Mouse (Mus musculus) brown adipose tissue, adult 24 weeks (tissue): ENCODE measurements around the gene Traip. TPM values are rescaled to one million over a fixed set of nuclear protein-coding genes. Genes with fewer than 3 reads are reported as not detected.

Experiments used
- H3K27ac ChIP-seq: fragments of 200-500 bp; replicated peaks from 2 replicates; pipeline ENCODE4 v1.5.1; 2012; ENCODE audit warnings: low read depth, mild to moderate bottlenecking, low read length
- H3K4me1 ChIP-seq: fragments of 200-500 bp; 2 replicates; pipeline ENCODE4 v1.6.1; 2012; ENCODE audit warnings: low read length, mixed read lengths; ENCODE audit not compliant: control insufficient read depth, insufficient read depth, insufficient read length
- H3K4me3 ChIP-seq: fragments of 200-500 bp; 2 replicates; pipeline ENCODE4 v1.5.1; 2012; ENCODE audit warnings: low read depth, mild to moderate bottlenecking, low read length, moderate library complexity; ENCODE audit not compliant: insufficient read depth
- polyA plus RNA-seq: library from polyadenylated mRNA; stranded (reverse); fragments of >200 nt; gene quantifications from 2 replicates; pipeline ENCODE4 v1.2.4, GENCODE M21; 2012; ENCODE audit not compliant: missing spikeins, insufficient read depth, insufficient read length

Traip gene
- polyA plus RNA-seq, 1 experiment, result not detected

DNA sequence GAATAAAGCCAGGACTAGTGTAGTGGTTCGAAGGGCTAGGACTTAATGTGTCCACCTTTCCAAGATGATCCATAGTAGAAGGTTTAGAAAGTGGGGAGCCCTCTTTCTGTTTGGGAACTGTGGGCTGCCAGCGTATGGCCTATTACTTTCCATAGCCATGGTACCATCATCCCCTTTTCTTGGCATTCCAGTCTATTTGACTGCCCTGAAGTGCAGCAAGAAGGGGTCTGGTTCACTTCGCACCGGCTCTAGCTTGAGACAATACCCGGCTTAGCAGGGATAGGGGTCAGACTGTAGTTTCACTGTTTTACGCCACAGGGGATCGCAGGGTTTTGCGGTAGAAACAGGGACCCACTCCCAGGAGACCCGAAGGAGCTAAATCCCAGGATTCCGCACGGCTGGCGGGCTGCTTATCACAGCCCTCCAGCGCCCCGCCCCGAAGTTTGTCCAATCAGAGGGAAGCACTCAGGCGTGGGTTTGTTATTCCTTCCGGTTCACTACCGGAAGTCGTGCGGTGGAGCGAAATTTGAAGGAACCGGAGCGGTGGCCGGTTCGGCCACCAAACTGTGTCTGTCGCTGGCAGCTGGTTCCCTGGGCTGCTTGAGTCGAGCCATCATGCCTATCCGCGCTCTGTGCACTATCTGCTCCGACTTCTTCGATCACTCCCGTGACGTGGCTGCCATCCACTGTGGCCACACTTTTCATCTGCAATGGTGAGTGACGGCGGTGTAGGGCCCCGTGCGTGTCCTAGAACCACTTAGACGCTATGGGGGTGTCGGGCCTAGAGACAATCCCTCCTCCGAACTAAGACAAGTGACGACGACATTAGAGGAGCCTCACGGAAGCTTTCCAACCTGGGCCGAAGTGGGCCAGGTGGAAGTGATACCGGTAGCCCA lies 772 bp downstream of the Traip start:
- Histone ChIP-seq H3K4me3 (peak overlapping the region; percentile 84), H3K4me1 (no peaks in the 10 kb centered on the region)

DNA sequence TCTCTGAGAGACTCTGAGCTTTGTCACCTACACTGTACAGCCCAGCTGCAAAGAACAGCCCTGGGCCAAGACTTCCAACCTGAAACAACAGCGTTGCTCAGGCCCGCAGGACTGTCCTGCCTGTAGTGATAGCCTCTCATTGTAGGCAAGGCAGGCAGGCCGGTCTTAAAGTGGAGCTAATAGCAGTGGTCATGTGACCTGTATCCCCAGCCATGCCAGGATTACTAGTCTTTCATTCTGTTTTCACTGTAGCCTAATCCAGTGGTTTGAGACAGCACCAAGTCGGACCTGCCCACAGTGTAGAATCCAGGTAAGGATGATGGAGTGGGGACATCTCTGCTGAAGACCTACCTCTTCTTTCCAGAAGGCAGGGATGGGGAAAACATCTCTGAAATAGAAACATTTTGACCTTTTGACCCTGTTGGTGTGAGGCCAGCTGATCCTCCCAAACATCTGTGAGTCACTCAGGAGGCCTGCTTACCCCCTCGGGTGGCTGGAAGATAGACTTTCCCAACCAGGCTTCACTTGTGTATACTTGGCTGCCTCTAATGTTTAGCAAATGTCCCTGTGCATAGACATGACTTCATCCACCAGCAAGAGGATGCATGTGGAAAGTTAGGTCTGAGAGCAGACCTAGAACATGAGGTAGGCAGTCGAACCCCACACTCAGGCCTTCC lies 5.8 kb downstream of the Traip start:
- Histone ChIP-seq H3K4me3 (no peak overlapping the region), H3K4me1 (no peaks in the 10 kb centered on the region)

More for the DNA sequence above, 772 bp downstream of the Traip start:
- peak overlapping the region; percentile 56; the same call in 1 of the 2 replicates for H3K27ac ChIP-seq

DNA sequence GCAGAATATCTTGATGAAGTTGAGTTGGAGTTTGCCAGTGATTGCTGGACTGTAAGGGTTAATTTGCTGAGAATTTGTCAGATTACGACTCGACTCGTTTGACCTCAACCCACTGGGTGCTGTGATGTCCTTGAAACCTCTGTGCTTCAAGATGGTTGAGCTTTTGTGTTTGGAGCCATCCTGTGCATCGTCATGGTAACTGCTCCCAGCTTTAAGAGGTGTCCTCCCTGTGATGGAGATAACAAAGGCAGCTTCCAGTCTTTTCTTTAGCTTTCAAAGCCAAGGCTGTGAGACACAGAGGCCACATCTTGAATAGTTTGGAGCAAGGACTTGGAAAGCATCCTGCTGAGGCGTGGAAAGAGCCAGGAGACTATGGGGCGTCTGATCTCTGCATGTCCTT lies 7.2 kb downstream of the Traip start:
- Histone ChIP-seq H3K27ac (no peak overlapping the region), H3K4me1 (no peaks in the 10 kb centered on the region), H3K4me3 (no peak overlapping the region)

More for the DNA sequence above, 5.8 kb downstream of the Traip start:
- H3K27ac ChIP-seq, result no peak overlapping the region

DNA sequence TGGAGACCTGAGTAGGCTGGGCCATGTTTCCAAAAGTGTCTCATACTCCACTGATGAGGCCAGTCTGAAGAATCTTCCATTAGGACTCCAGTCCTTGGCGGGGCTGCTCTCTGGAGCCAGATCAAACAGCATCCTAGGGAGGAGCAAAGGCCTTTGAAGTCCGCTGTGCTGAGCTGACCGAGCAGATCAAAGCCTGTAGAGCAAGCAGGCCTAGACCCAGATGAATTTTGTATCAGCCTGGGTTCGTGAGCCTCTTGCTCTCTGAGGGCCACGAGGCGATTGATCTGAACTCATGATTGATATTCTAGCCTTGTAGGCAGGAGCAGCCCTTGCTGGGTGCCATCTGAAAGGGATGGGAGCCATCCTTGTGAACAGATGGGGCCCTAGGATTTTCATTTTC lies 10.0 kb downstream of the Traip start:
- Histone ChIP-seq H3K27ac (no peak overlapping the region), H3K4me1 (peaks cover 6% of the 10 kb centered on the region), H3K4me3 (no peak overlapping the region)

DNA sequence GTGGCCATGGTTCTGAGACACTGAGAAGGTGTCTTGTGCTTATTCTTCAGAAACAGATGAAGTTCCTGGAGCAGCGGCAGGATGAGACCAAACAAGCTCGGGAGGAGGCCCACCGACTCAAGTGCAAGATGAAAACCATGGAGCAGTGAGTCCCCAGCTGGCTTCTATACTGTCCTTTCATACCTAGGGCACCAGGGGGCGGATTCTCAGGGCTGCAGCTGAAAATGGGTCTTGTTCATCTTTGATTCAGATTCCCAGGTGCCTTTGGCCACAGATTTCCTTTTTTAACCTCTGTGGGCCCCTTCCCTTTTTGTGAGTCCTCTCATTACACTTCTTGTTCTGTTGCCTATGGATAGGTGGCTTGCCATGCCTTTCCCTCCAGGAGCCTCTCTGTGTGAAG lies 11.0 kb downstream of the Traip start:
- Histone ChIP-seq H3K27ac (no peak overlapping the region), H3K4me1 (peaks cover 10% of the 10 kb centered on the region), H3K4me3 (no peak overlapping the region)

DNA sequence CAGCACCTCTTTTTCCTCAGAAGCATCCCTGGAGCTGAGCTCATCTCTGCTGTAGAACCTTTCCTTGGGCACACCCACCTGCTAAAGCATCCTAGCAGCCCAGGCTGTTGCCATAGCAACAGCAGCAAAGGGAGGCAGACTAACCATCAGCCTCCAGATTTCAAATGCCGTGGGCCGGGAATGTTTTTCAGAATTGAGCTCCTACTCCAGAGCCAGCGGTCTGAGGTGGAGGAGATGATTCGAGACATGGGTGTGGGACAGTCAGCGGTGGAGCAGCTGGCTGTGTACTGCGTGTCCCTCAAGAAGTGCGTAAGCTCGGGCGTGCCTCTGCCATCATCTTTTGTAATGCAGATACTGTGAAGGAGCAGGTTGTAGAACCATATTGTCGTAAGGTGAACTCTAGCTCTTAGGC lies 11.4 kb downstream of the Traip start:
- no peak overlapping the region for H3K4me3 ChIP-seq
- no peak overlapping the region for H3K27ac ChIP-seq
- peaks cover 12% of the 10 kb centered on the region for H3K4me1 ChIP-seq

DNA sequence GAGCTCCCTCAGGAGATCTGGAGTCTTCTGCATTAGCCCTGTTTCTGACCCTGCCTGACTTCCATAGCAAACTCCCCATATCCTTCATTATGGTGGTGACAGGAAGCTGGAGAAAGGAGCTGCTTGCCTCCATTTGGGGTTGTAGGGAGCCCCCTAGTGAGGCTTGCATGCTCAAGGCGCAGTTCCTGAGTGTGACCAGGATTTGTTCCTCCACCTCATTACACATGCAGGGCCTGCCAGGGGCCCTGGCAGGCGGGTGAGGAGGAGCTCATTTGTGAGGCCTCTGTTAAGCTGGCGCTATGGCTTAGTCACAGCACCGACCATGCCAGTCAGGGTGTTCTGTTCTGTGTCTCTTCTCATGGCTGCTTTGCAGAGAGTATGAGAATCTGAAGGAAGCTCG lies 11.9 kb downstream of the Traip start:
- Histone ChIP-seq H3K4me3 (no peak overlapping the region), H3K27ac (no peak overlapping the region), H3K4me1 (peaks cover 12% of the 10 kb centered on the region)

DNA sequence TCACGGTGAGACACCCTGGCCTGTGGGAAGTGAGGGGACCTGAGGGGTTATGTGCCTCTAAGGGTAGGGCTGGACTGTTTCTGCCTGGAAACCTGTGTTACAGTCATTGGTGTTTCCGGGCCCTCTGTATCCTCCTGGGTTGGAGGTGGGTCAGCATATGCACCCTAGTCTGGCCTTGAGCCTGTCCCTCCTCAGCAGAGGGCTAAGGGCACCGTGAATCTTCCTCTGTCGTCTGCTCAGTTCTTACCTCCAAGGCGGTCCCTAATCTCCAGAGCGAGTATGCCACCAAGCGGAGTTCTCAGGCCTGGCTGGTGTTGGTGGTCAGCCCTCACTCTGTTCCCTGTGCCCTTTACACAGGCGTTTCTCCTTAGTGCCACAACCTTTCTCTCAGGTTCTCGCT lies 13.0 kb downstream of the Traip start:
- Histone ChIP-seq H3K4me3 (no peak overlapping the region), H3K4me1 (peaks cover 19% of the 10 kb centered on the region), H3K27ac (no peak overlapping the region)

DNA sequence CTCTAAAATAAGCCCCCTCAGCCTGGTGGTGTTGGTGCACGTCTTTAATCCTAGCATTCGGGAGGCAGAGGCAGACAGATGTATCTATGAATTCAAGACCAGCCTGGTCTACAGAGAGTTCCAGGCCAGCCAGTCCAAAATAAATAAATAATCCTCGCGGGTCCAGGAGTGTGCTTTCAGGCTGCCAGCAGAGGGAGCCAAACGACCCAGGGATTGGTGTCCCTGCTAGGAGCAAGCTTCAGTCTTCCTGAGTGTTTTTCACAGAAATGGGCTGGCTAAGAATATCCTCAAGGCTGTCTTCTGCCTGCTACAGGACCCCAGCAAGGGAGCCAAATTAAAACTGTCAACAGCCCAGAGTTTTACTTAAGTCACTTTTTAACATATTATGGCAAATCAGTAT lies 13.8 kb downstream of the Traip start:
- peaks cover 24% of the 10 kb centered on the region for H3K4me1 ChIP-seq
- H3K27ac ChIP-seq, result peak overlapping the region; percentile 98

DNA sequence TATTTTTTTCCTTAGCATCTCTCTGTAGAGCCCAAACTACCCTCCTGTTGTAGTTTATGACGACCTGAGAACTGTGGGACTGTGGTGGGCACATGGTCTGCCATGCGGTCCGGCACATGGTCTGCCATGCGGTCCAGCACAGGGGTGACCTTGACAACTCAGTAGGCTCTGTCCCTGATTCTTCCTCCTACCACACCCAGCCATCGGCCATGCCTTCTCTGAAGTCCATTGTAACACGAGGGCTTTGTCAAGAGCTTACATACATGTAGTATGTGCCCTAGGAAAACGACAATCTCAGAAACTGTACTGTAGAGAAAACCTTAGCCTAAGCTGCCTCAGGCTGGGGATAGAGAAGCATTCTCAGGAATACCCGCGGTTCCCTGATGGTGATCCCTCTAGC lies 14.7 kb downstream of the Traip start:
- Histone ChIP-seq H3K4me3 (no peak overlapping the region), H3K27ac (peak overlapping the region; percentile 98), H3K4me1 (peaks cover 25% of the 10 kb centered on the region)

More for the DNA sequence above, 13.8 kb downstream of the Traip start:
- H3K4me3 ChIP-seq, result no peak overlapping the region

DNA sequence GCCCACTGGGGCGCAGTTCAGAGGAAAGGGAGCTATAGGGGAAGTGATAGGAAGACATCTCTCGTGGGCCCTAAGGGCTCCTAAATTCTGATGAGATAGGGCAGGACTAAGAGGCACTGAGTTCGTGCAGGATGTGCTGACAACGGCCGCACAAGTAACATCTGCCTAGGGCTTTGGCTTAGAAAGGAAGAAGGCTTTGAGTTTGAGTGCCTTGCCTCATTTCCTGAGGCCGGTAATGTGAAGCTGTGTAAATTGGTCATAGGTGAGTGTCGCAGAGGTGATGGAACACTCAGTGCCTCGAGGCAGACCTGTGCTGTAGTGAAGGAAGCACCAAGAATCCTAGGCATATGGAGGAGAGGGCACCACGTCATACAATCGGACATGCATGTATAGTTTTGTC lies 16.7 kb downstream of the Traip start:
- Histone ChIP-seq H3K27ac (peak overlapping the region; percentile 98), H3K4me1 (peaks cover 37% of the 10 kb centered on the region), H3K4me3 (0 out of 2 replicates have a peak overlapping the region, but pooled peaks have one; percentile 2)

DNA sequence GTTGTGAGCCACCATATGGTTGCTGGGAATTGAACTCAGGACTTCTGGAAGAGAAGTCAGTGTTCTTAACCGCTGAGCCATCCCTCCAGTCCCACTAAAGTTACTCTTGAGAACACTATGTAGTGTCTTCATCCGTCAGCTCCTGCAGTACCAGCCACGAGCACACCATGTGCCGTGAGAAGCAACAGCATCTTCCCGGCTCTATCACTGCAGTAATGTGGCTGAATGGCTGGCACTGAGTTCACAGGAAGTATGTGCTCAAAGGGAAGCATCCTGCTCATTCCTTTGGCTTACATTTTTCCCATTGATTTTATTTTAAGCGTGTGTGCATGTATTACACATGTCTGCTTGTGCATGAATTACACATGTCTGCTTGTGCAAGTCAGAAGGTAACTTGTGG lies 17.5 kb downstream of the Traip start:
- peak overlapping the region; percentile 88 for H3K27ac ChIP-seq
- H3K4me3 ChIP-seq, result no peak overlapping the region
- peaks cover 37% of the 10 kb centered on the region for H3K4me1 ChIP-seq

DNA sequence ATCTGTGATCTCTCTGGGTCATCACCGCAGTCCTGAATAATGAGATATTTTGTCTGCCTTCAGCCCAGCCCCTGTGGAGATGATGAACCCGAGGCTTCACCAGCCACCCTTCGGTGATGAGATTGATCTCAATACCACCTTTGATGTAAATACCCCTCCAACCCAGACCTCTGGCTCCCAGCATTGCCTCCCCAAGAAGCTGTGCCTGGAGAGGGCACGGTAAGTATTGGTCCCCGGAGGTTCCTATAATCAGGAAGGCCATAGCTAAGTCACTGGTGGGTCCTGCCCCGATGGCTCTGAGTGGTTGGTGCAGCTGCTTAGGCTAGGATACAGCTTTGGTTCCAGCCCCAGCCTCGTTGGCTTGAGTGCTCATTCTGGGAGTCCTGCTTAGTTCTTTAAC lies 18.6 kb downstream of the Traip start:
- Histone ChIP-seq H3K4me1 (peaks cover 37% of the 10 kb centered on the region), H3K27ac (peak overlapping the region; percentile 88)

DNA sequence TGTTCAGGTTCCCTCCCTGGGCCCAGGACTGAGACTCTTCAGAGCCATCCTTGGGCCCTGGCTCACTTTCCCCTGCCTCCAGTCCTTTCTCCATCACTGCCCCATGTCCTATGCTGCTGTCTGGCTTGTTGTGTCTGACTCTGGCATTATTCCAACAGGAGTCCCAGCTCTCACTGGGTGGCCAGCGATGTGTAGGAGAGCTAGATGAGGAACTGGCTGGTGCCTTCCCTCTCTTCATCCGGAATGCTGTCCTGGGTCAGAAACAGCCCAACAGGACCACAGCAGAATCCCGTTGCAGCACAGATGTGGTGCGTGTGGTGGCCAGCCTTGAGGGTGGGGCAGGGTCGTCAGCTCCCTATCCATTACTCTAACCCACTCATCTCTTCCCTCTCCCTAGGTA lies 20.4 kb downstream of the Traip start:
- Histone ChIP-seq H3K4me1 (peaks cover 35% of the 10 kb centered on the region), H3K4me3 (no peak overlapping the region), H3K27ac (no peak overlapping the region)

More for the DNA sequence above, 18.6 kb downstream of the Traip start:
- H3K4me3 ChIP-seq, result no peak overlapping the region

DNA sequence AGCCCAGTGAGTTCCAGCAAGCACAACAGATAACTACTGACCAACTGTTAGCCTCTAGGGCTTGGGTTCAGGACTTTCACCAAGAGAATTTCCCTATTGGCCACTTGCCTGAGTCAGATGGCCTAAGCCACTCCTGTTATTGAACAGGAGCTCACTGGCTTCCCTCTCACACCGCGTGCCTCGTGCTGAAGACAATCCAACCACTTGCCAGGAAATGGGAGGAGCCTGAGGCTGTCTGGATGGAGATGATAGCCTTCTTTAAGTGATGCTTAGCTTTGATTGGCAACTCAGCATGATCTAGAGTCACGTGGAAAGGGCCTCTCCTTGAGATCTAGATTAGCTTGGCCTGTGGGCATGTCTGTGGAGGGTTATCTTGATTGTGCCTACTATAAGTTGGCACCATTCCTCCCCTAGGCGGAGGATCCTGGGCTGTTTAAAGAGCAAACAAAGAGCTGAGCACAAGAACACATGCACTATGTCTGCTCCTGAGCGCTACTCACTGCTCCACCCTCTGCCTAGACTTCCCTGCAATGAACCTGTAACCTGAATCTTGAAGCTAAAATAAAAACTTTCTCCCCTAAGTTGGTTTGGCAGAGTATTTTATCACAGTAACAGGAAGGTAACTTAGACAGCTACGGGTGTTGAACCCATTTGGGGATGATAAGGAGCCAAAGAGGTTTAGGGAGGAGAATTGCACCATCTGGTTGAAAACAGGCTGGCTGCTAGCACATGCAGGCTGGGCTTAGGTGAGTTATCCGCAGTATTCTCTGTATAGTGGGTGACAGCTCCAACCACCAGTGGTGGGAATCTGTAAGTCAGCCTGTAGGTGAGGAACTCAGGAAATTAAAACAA lies 22.0 kb downstream of the Traip start:
- peaks cover 37% of the 10 kb centered on the region for H3K4me1 ChIP-seq
- peak overlapping the region; percentile 70 for H3K27ac ChIP-seq
- H3K4me3 ChIP-seq, result no peak overlapping the region
